Mouse (Mus musculus) bone marrow, adult 2 months (tissue): Measurements from ENCODE around the gene Actn3.

Source experiments
- CTCF ChIP-seq: fragments of 200-500 bp; IDR thresholded peaks from 2 replicates; pipeline ENCODE4 v1.5.1; 2011; ENCODE audit warnings: low read length, control low read depth; ENCODE audit not compliant: control insufficient read depth, insufficient read depth
- POLR2A ChIP-seq: fragments of 200-500 bp; IDR thresholded peaks from 2 replicates; pipeline ENCODE4 v1.6.1; 2011; ENCODE audit warnings: low read depth, mild to moderate bottlenecking, control low read depth, low read length, borderline replicate concordance; ENCODE audit not compliant: control insufficient read depth

GRCm38 (mm10) chr19:4855470-4855820 lies 22.3 kb downstream of the Actn3 start:
- TF ChIP-seq CTCF: no peak
- TF ChIP-seq POLR2A: no peak
